Mouse (Mus musculus): ENCODE results near the gene Rnf11. TPM values are rescaled to one million over a fixed set of nuclear protein-coding genes. Genes with fewer than 3 reads are reported as not detected.

Gene Rnf11
- polyA plus RNA-seq (2017; shearing (Covaris generic)) = 45.1 TPM

DNA sequence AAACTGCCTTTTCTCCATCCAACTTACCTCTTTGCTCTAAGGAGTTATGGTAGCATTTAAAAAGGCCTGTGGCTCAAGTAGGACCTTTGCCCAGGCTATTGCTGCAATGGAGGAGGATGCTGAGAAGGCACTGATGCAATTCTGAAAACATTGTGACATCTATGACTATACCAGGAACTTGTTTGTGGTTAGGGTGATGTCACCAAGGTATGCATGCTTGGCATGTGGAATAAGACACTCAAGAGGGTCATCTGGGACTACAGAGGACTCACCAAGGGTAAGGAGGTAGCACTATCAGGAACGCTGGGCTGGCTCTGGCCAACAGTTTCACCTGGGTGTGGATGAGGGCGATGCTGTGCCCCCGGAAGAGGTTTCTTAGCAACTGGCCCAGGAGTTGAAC lies at the start of gene Rnf11:
Rnf11 (minus strand) TSS at position 108 of the 400 bp plus-strand sequence.

DNA sequence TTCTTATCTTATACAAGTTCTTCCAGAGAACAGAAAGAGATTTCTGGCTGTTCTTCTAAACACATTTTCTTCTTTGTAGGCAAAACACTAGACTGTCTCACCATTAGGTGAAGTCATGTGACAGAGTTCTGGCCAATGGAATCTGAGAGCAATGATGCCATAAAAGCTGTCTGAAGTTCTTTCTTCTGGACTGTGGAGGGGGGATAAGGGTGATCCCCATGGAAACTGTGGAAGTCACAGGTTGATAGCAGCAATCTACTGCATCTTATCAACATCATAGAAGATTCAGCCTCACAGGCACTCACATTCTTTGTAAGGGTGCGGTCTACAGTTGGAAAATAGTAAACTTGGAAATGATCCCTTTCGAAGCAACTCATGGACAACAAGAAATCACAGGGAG lies 46.6 kb upstream of the Rnf11 start, which contains the start of gene 4930522H14Rik:
4930522H14Rik (minus strand) TSS at position 187 of the 400 bp plus-strand sequence.

DNA sequence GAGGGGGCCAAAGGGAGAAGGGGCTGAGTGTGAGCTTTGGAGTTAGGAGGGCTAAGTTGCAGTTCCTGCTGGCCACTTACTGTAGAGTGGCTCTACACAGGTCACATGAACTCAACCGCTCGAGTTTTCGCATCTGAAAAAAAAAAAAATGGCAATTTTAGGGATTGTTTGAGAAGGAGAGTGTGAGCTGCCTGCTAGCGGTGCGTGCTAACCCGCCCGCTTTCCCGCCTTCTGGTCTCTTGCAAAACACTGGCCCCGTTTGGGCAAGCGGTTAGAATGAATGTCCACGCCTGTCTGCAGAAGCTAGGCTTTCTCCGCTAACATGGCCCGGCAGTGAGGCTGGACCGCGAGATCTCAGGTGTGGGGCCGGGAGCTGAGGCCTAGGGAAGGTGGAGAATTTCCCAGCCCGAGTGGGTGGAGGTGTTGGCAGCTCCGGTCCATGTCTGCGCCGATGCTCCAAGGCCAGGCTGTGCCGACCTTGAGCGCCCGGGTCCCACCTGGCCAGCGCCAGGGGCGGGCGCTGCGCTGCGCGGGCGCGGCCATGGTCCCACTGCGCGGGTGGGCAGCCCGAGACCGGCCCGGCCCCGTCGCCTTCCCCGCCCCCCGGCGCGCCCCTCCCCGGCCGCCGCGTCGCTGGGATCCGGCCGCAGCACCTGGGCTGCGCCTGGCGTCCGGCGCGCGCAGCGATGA lies 77.9 kb downstream of the Rnf11 start, which contains the start of gene Ttc39a:
Ttc39a (plus strand) TSS at position 138 of the 690 bp plus-strand sequence.

Other genes starting within 250 kb of the Rnf11 start
- gene Eps15, start 204.5 kb downstream of the Rnf11 start, polyA plus RNA-seq (2017; shearing (Covaris generic)) = 113 TPM
- gene Ttc39a, start 78.1 kb downstream of the Rnf11 start, polyA plus RNA-seq (2017; shearing (Covaris generic)) = 0.17 TPM
- not detected for gene 4930522H14Rik, start 46.6 kb upstream of the Rnf11 start, polyA plus RNA-seq (2017; shearing (Covaris generic))
- gene Cdkn2c, start 182.5 kb upstream of the Rnf11 start, polyA plus RNA-seq (2017; shearing (Covaris generic)) = 10.3 TPM
- 44.4 TPM for gene Faf1, start 191.9 kb upstream of the Rnf11 start, polyA plus RNA-seq (2017; shearing (Covaris generic))

All from CD4-positive, CD25-positive, alpha-beta regulatory T cell (primary cell).